21 mouse cellular contexts compared by ENCODE assay signal in genomic region chr1:157415771-157416170, GRCm38 (mm10). TPM values are rescaled to one million over a fixed set of nuclear protein-coding genes. Genes with fewer than 3 reads are reported as not detected.
DNase-seq lines count a peak whose midpoint lies in the region; ATAC-seq and TF ChIP-seq lines count a peak whose summit lies in the region.
"Had no signal": no experiment of that assay in that cellular context is flagged by ENCODE, and none has a peak within 500 bp of the region (broad histone marks: within the 10 kb centered on the region; RNA-seq: fewer than 3 reads in every experiment).

No protein-coding gene starts in this region.

- H3K4me1 ChIP-seq in heart, embryonic 13.5 days: peaks cover 41% of the 10 kb centered on the region
- H3K4me1 ChIP-seq in heart, embryonic 10.5 days: peaks cover 31% of the 10 kb centered on the region
- peaks cover 4% of the 10 kb centered on the region for H3K4me1 ChIP-seq in kidney, embryonic 16.5 days (ENCODE audit: insufficient read depth, low read length)
- H3K4me1 ChIP-seq in kidney, embryonic 14.5 days (ENCODE audit: control insufficient read depth, insufficient read depth, low read length): 0 out of 2 replicates have a peak, but pooled peaks cover 5% of the 10 kb centered on the region
- peaks cover 11% of the 10 kb centered on the region for H3K4me1 ChIP-seq in ES-Bruce4 (ENCODE audit: control insufficient read depth, insufficient read depth, low read length)

- TF ChIP-seq CTCF in ES-Bruce4 (IDR thresholded peaks at IDR 0.05; ENCODE audit: low read depth, low read length): no peak

- peak overlapping the region; percentile 13; the same call in 1 of the 2 replicates for H3K27ac ChIP-seq in heart, embryonic 13.5 days (replicated peaks)
- H3K27ac ChIP-seq in heart, embryonic 10.5 days: no peak overlapping the region
- H3K27ac ChIP-seq in kidney, embryonic 16.5 days (ENCODE audit: low read length): peak overlapping the region; percentile 28; the same call in 1 of the 2 replicates
- H3K27ac ChIP-seq in kidney, embryonic 14.5 days (ENCODE audit: low read depth, low read length): no peak overlapping the region
- peak overlapping the region; percentile 44 for H3K27ac ChIP-seq in ES-Bruce4 (ENCODE audit: insufficient read depth, low read length)
- H3K27ac ChIP-seq: embryonic facial prominence, embryonic 12.5 days; hindbrain, embryonic 10.5 days; liver, embryonic 13.5 days; midbrain, embryonic 12.5 days; stomach, postnatal 0 days had no signal

- H3K9me3 ChIP-seq in heart, embryonic 13.5 days: no peaks in the 10 kb centered on the region
- no peaks in the 10 kb centered on the region for H3K9me3 ChIP-seq in heart, embryonic 10.5 days
- H3K9me3 ChIP-seq in kidney, embryonic 16.5 days (ENCODE audit: low read length): no peaks in the 10 kb centered on the region
- H3K9me3 ChIP-seq in kidney, embryonic 14.5 days (ENCODE audit: control insufficient read depth, low read length): no peaks in the 10 kb centered on the region
- H3K9me3 ChIP-seq in ES-Bruce4 (replicated peaks; ENCODE audit: control insufficient read depth, insufficient read depth, low read length, poor library complexity, severe bottlenecking): no peaks in the 10 kb centered on the region
- H3K9me3 ChIP-seq: embryonic facial prominence, embryonic 12.5 days; hindbrain, embryonic 10.5 days; liver, embryonic 13.5 days; midbrain, embryonic 12.5 days had no signal

- 38% methylated on average over 3 of the region's 3 CpGs for whole genome bisulfite sequencing in heart, embryonic 13.5 days
- WGBS in heart, embryonic 10.5 days: 35% methylated on average over 3 of the region's 3 CpGs
- WGBS in kidney, embryonic 16.5 days: 80% methylated on average over 3 of the region's 3 CpGs
- 80% methylated on average over 3 of the region's 3 CpGs for WGBS in kidney, embryonic 14.5 days

- no peak for TF ChIP-seq POLR2A in ES-Bruce4 (IDR thresholded peaks at IDR 0.05; ENCODE audit: insufficient read depth, low read length)

- no peak for DNase-seq in heart, embryonic 10.5 days (ENCODE audit: low spot score)
- peak; percentile 56 for DNase-seq in R1 (ENCODE audit: low read depth, low spot score)
- no peak for DNase-seq in spleen, adult 12 weeks (ENCODE audit: low spot score)
- DNase-seq: adrenal gland, adult 8-10 months; B cell, adult 2 months; cerebellum, postnatal 10 days; gastrocnemius, postnatal 36 days; kidney, adult 18-20 months; kidney, postnatal 4 days; liver, embryonic 13.5 days; right cerebral cortex, postnatal 4 days had no signal

- H3K36me3 ChIP-seq in heart, embryonic 13.5 days: peaks cover 15% of the 10 kb centered on the region
- peaks cover 18% of the 10 kb centered on the region for H3K36me3 ChIP-seq in heart, embryonic 10.5 days
- H3K36me3 ChIP-seq in kidney, embryonic 16.5 days (ENCODE audit: insufficient read depth, low read length): peaks cover 5% of the 10 kb centered on the region; the same call in 1 of the 2 replicates
- no peaks in the 10 kb centered on the region; the same call in 1 of the 2 replicates for H3K36me3 ChIP-seq in kidney, embryonic 14.5 days (ENCODE audit: control insufficient read depth, insufficient read depth, low read length)
- peaks cover 6% of the 10 kb centered on the region for H3K36me3 ChIP-seq in ES-Bruce4 (ENCODE audit: control insufficient read depth, insufficient read depth, low read length, poor library complexity, severe bottlenecking)
- H3K36me3 ChIP-seq: embryonic facial prominence, embryonic 12.5 days; liver, embryonic 13.5 days had no signal

- H3K27me3 ChIP-seq in heart, embryonic 13.5 days (replicated peaks): no peaks in the 10 kb centered on the region
- no peaks in the 10 kb centered on the region for H3K27me3 ChIP-seq in heart, embryonic 10.5 days (ENCODE audit: insufficient read depth, poor library complexity, severe bottlenecking)
- no peaks in the 10 kb centered on the region for H3K27me3 ChIP-seq in kidney, embryonic 16.5 days (ENCODE audit: insufficient read depth, low read length)
- no peaks in the 10 kb centered on the region for H3K27me3 ChIP-seq in kidney, embryonic 14.5 days (ENCODE audit: control insufficient read depth, insufficient read depth, low read length)
- H3K27me3 ChIP-seq in ES-Bruce4 (ENCODE audit: control insufficient read depth, insufficient read depth, low read length, poor library complexity, severe bottlenecking): no peaks in the 10 kb centered on the region
- H3K27me3 ChIP-seq: embryonic facial prominence, embryonic 12.5 days; midbrain, embryonic 12.5 days had no signal

- no peak for TF ChIP-seq EP300 in ES-Bruce4 (IDR thresholded peaks at IDR 0.05; ENCODE audit: insufficient read depth, low read depth, low read length)

- H3K4me3 ChIP-seq in heart, embryonic 13.5 days: no peak overlapping the region
- no peak overlapping the region for H3K4me3 ChIP-seq in heart, embryonic 10.5 days
- no peak overlapping the region for H3K4me3 ChIP-seq in kidney, embryonic 16.5 days (ENCODE audit: low read length)
- H3K4me3 ChIP-seq in kidney, embryonic 14.5 days (ENCODE audit: low read length): no peak overlapping the region
- no peak overlapping the region for H3K4me3 ChIP-seq in ES-Bruce4 (ENCODE audit: low read depth, low read length)
- H3K4me3 ChIP-seq: embryonic facial prominence, embryonic 12.5 days; erythroblast, embryonic 14.5 days; hindbrain, embryonic 10.5 days; liver, embryonic 13.5 days; midbrain, embryonic 12.5 days had no signal

- no peak overlapping the region for H3K4me2 ChIP-seq in heart, embryonic 13.5 days
- no peak overlapping the region for H3K4me2 ChIP-seq in kidney, embryonic 16.5 days (replicated peaks; ENCODE audit: low read depth, low read length)
- H3K4me2 ChIP-seq in kidney, embryonic 14.5 days (replicated peaks; ENCODE audit: low read depth, low read length): no peak overlapping the region
- H3K4me2 ChIP-seq: embryonic facial prominence, embryonic 12.5 days; liver, embryonic 13.5 days; midbrain, embryonic 12.5 days had no signal

- ATAC-seq in heart, embryonic 13.5 days (ENCODE audit: extremely low read depth, insufficient number of reproducible peaks, low FRiP score, low TSS enrichment): no peak
- no peak for ATAC-seq in kidney, embryonic 16.5 days (ENCODE audit: low FRiP score, low TSS enrichment)
- ATAC-seq in kidney, embryonic 14.5 days (ENCODE audit: low FRiP score, low TSS enrichment): no peak
- ATAC-seq: forebrain, embryonic 14.5 days had no signal

- H3K9ac ChIP-seq in heart, embryonic 13.5 days: no peak overlapping the region
- no peak overlapping the region for H3K9ac ChIP-seq in kidney, embryonic 16.5 days (replicated peaks; ENCODE audit: low read length)
- no peak overlapping the region for H3K9ac ChIP-seq in kidney, embryonic 14.5 days (ENCODE audit: low read depth, low read length)
- H3K9ac ChIP-seq in ES-Bruce4 (ENCODE audit: low read depth, poor library complexity, severe bottlenecking): no peak overlapping the region
- H3K9ac ChIP-seq: embryonic facial prominence, embryonic 12.5 days; liver, embryonic 13.5 days; midbrain, embryonic 12.5 days had no signal

RNA-seq across cellular contexts. Expression of gene Rasal2, which starts 3.4 kb away (rescaled TPM):
- 15.1 and 18.4 TPM in 2 replicates for polyA plus RNA-seq in heart, embryonic 13.5 days (2015; fragmentation: Nextera tagmentation; extraction: Ambion mirVana)
- 13.2 and 17.3 TPM in 2 replicates for polyA plus RNA-seq in heart, embryonic 10.5 days (2016; fragmentation: Nextera tagmentation; extraction: Ambion mirVana)
- 6.9 and 8.0 TPM in 2 replicates for polyA plus RNA-seq in kidney, embryonic 16.5 days (2015; fragmentation: Nextera tagmentation; extraction: Ambion mirVana)
- polyA plus RNA-seq in kidney, embryonic 14.5 days (2014; fragmentation: Nextera tagmentation; extraction: Ambion mirVana): 9.3 and 11.3 TPM in 2 replicates
- 11.6 and 11.7 TPM in 2 replicates for polyA plus RNA-seq in ES-Bruce4 (2011; ENCODE audit: insufficient read depth, insufficient read length, low read depth, missing spikeins)
- polyA plus RNA-seq: erythroblast, embryonic 14.5 days had no signal

RNA-seq across cellular contexts. Expression of gene Cryzl2, which starts 42.6 kb away (rescaled TPM):
- 27.0 and 29.5 TPM in 2 replicates for polyA plus RNA-seq in heart, embryonic 13.5 days (2015; fragmentation: Nextera tagmentation; extraction: Ambion mirVana)
- polyA plus RNA-seq in heart, embryonic 10.5 days (2016; fragmentation: Nextera tagmentation; extraction: Ambion mirVana): 15.1 and 31.1 TPM in 2 replicates
- 28.7 TPM in 2 replicates for polyA plus RNA-seq in kidney, embryonic 16.5 days (2015; fragmentation: Nextera tagmentation; extraction: Ambion mirVana)
- 13.3 and 17.7 TPM in 2 replicates for polyA plus RNA-seq in kidney, embryonic 14.5 days (2014; fragmentation: Nextera tagmentation; extraction: Ambion mirVana)
- polyA plus RNA-seq in ES-Bruce4 (2011; ENCODE audit: insufficient read depth, insufficient read length, low read depth, missing spikeins): 5.9 and 7.2 TPM in 2 replicates

Comparison
In these comparisons a context has a peak if more than half of its experiments do, and no peak if none do; other contexts are left out.
1. H3K27ac ChIP-seq: peak in heart, embryonic 13.5 days (single experiment), kidney, embryonic 16.5 days (single experiment) and ES-Bruce4 (single experiment); none in heart, embryonic 10.5 days (single experiment) and kidney, embryonic 14.5 days (single experiment).